Mouse (Mus musculus): ENCODE data around the gene Rasal1. TPM values are rescaled to one million over a fixed set of nuclear protein-coding genes. Genes with fewer than 3 reads are reported as not detected.
A peak's percentile ranks its signal among the peaks of the same experiment; 100 is the strongest.

The Rasal1 gene
- polyA plus RNA-seq, 1 experiment, result 0.01 TPM

DNA sequence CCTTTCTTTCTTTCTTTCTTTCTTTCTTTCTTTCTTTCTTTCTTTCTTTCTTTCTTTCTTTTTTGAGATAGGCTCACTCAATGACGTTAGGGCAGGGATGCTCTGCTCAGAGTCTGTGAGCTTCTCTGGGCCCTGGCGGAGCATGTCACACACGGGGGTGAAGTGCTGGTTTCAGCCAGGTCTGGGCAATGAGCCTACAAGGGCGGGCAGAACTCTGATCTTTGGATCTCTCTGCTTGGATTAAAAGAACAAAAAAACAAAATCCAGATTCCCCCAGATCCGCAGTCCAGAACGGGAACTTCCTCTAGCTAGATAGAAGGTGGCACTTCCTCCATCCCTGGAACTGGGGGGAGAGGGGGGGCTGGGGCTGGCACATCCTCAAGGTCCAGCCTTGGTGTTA, 2.8 kb upstream of the Rasal1 start:
- Histone ChIP-seq H3K9me3 (ENCODE audit: control insufficient read depth, low read length) (no peaks in the 10 kb centered on the region), H3K36me3 (ENCODE audit: control insufficient read depth) (no peaks in the 10 kb centered on the region), H3K4me1 (ENCODE audit: control insufficient read depth) (peaks cover 13% of the 10 kb centered on the region), H3K4me3 (replicated peaks) (no peak overlapping the region), H3K27me3 (ENCODE audit: control insufficient read depth) (peaks cover 67% of the 10 kb centered on the region)
- no peak for TF ChIP-seq GATA1 (IDR thresholded peaks at IDR 0.05; ENCODE audit: low read length)
- TF ChIP-seq TAL1 (IDR thresholded peaks at IDR 0.05; ENCODE audit: low read length), result no peak

DNA sequence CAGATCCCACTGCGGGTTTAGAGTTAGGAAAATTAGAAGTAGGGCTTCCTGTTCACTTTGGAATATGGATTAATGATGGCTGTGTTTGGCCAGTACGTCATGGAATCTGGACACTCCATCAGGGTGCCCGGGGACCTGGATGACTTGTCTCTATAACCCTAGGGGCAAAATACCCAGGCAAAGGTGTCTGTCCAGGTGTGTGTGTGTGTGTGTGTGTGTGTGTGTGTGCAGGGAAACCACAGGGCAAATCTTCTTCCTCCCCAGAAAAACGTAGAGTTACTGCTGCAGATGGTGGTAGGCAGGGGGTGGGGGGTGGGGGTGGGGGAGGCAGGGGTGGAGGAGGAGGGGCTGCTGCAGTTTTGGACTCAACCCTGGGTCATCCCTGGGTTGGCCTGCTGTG, 1.3 kb upstream of the Rasal1 start:
- no peaks in the 10 kb centered on the region for H3K9me3 ChIP-seq (ENCODE audit: control insufficient read depth, low read length)
- TF ChIP-seq TAL1 (IDR thresholded peaks at IDR 0.05; ENCODE audit: low read length) (no peak), GATA1 (IDR thresholded peaks at IDR 0.05; ENCODE audit: low read length) (no peak)
- H3K27me3 ChIP-seq (ENCODE audit: control insufficient read depth), result peaks cover 71% of the 10 kb centered on the region
- H3K4me1 ChIP-seq (ENCODE audit: control insufficient read depth), result peaks cover 20% of the 10 kb centered on the region
- no peak overlapping the region for H3K4me3 ChIP-seq (replicated peaks)
- no peaks in the 10 kb centered on the region for H3K36me3 ChIP-seq (ENCODE audit: control insufficient read depth)

DNA sequence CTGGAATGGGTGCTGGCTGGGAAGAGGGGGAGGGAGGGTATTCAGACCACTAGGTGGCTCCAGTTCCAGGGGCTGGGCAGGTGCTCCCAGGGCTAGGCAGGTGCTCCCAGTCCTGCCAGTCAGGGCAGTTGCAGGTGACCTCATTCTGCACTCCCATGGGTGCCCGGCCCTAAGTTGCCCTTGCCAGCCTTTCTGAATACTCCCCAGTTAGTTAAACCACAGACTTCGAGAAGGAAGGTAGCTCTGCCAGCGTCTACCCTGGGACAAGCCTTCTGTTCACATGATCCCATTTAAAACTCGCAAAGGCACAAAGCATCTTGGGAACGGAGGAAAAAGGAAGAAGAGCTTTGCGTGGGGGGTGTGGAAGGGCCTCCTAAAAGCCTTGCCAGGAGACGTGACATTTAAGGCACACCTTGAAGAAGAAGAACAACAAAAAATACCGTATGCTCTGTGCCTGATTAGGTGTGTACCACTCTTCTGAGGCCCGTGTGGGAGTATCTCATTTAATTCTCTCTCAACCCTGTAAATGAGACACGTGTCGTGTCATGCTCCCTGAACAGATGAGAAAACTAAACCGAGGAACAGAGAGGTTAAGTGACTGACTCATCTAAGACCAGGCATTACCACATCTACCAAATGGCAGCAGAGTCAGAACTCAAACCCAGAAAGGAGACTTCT, 659 bp upstream of the Rasal1 start:
- Histone ChIP-seq H3K4me3 (replicated peaks) (no peak overlapping the region), H3K4me1 (ENCODE audit: control insufficient read depth) (peaks cover 20% of the 10 kb centered on the region), H3K27me3 (ENCODE audit: control insufficient read depth) (peaks cover 69% of the 10 kb centered on the region), H3K9me3 (ENCODE audit: control insufficient read depth, low read length) (no peaks in the 10 kb centered on the region), H3K36me3 (ENCODE audit: control insufficient read depth) (no peaks in the 10 kb centered on the region)
- no peak for TF ChIP-seq GATA1 (IDR thresholded peaks at IDR 0.05; ENCODE audit: low read length)
- TF ChIP-seq TAL1 (IDR thresholded peaks at IDR 0.05; ENCODE audit: low read length), result no peak

- Histone ChIP-seq H3K4me3 (replicated peaks) (peak overlapping the region; percentile 36), H3K4me1 (ENCODE audit: control insufficient read depth) (peaks cover 20% of the 10 kb centered on the region), H3K27me3 (ENCODE audit: control insufficient read depth) (peaks cover 54% of the 10 kb centered on the region), H3K36me3 (ENCODE audit: control insufficient read depth) (no peaks in the 10 kb centered on the region), H3K9me3 (ENCODE audit: control insufficient read depth, low read length) (no peaks in the 10 kb centered on the region)
- TF ChIP-seq TAL1 (IDR thresholded peaks at IDR 0.05; ENCODE audit: low read length) (no peak), GATA1 (IDR thresholded peaks at IDR 0.05; ENCODE audit: low read length) (no peak)
Measured at GRCm38 (mm10) chr5:120649374-120649933, 842 bp downstream of the Rasal1 start.

GRCm38 (mm10) chr5:120649938-120650337, 1.3 kb downstream of the Rasal1 start:
- H3K27me3 ChIP-seq (ENCODE audit: control insufficient read depth), result peaks cover 56% of the 10 kb centered on the region
- no peaks in the 10 kb centered on the region for H3K9me3 ChIP-seq (ENCODE audit: control insufficient read depth, low read length)
- no peak overlapping the region for H3K4me3 ChIP-seq (replicated peaks)
- no peaks in the 10 kb centered on the region for H3K36me3 ChIP-seq (ENCODE audit: control insufficient read depth)
- H3K4me1 ChIP-seq (ENCODE audit: control insufficient read depth), result peaks cover 20% of the 10 kb centered on the region
- TF ChIP-seq GATA1 (IDR thresholded peaks at IDR 0.05; ENCODE audit: low read length), result no peak
- no peak for TF ChIP-seq TAL1 (IDR thresholded peaks at IDR 0.05; ENCODE audit: low read length)

- Histone ChIP-seq H3K4me1 (ENCODE audit: control insufficient read depth) (peaks cover 20% of the 10 kb centered on the region), H3K36me3 (ENCODE audit: control insufficient read depth) (no peaks in the 10 kb centered on the region), H3K9me3 (ENCODE audit: control insufficient read depth, low read length) (no peaks in the 10 kb centered on the region), H3K27me3 (ENCODE audit: control insufficient read depth) (peaks cover 51% of the 10 kb centered on the region), H3K4me3 (replicated peaks) (no peak overlapping the region)
- TF ChIP-seq GATA1 (IDR thresholded peaks at IDR 0.05; ENCODE audit: low read length) (no peak), TAL1 (IDR thresholded peaks at IDR 0.05; ENCODE audit: low read length) (no peak)
Measured at GRCm38 (mm10) chr5:120651230-120651629, 2.6 kb downstream of the Rasal1 start.

- Histone ChIP-seq H3K27me3 (ENCODE audit: control insufficient read depth) (peaks cover 34% of the 10 kb centered on the region), H3K4me3 (replicated peaks) (no peak overlapping the region), H3K4me1 (ENCODE audit: control insufficient read depth) (peaks cover 20% of the 10 kb centered on the region), H3K9me3 (ENCODE audit: control insufficient read depth, low read length) (no peaks in the 10 kb centered on the region), H3K36me3 (ENCODE audit: control insufficient read depth) (no peaks in the 10 kb centered on the region)
- TF ChIP-seq GATA1 (IDR thresholded peaks at IDR 0.05; ENCODE audit: low read length) (no peak), TAL1 (IDR thresholded peaks at IDR 0.05; ENCODE audit: low read length) (no peak)
Measured at GRCm38 (mm10) chr5:120652915-120653701, 4.5 kb downstream of the Rasal1 start.

- H3K27me3 ChIP-seq (ENCODE audit: control insufficient read depth), result peaks cover 26% of the 10 kb centered on the region
- no peaks in the 10 kb centered on the region for H3K9me3 ChIP-seq (ENCODE audit: control insufficient read depth, low read length)
- H3K36me3 ChIP-seq (ENCODE audit: control insufficient read depth), result no peaks in the 10 kb centered on the region
- H3K4me3 ChIP-seq (replicated peaks), result no peak overlapping the region
- peaks cover 13% of the 10 kb centered on the region for H3K4me1 ChIP-seq (ENCODE audit: control insufficient read depth)
- TF ChIP-seq GATA1 (IDR thresholded peaks at IDR 0.05; ENCODE audit: low read length) (no peak), TAL1 (IDR thresholded peaks at IDR 0.05; ENCODE audit: low read length) (no peak)
Measured at GRCm38 (mm10) chr5:120653873-120654272, 5.3 kb downstream of the Rasal1 start.

- Histone ChIP-seq H3K36me3 (ENCODE audit: control insufficient read depth) (no peaks in the 10 kb centered on the region), H3K4me3 (replicated peaks) (no peak overlapping the region), H3K4me1 (ENCODE audit: control insufficient read depth) (peaks cover 4% of the 10 kb centered on the region), H3K27me3 (ENCODE audit: control insufficient read depth) (peaks cover 11% of the 10 kb centered on the region), H3K9me3 (ENCODE audit: control insufficient read depth, low read length) (no peaks in the 10 kb centered on the region)
- no peak for TF ChIP-seq TAL1 (IDR thresholded peaks at IDR 0.05; ENCODE audit: low read length)
- no peak for TF ChIP-seq GATA1 (IDR thresholded peaks at IDR 0.05; ENCODE audit: low read length)
Measured at GRCm38 (mm10) chr5:120656281-120656751, 7.7 kb downstream of the Rasal1 start.

Measured in erythroblast, embryonic 14.5 days (primary cell).